Mouse (Mus musculus) ovary, postnatal 36 days (tissue): ENCODE data around the gene Eif2b5.

Source experiments
- DNase-seq: peaks from one replicate; pipeline ENCODE4 v3.0.0; 2022; ENCODE audit warnings: low spot score, mixed read lengths

The Eif2b5 gene

GRCm38 (mm10) chr16:20537071-20537471, 38.5 kb downstream of the Eif2b5 start:
- no peak for DNase-seq

- DNase-seq = no peak
Observed at GRCm38 (mm10) chr16:20537601-20538320, 39.1 kb downstream of the Eif2b5 start.

GRCm38 (mm10) chr16:20539649-20540048, 41.0 kb downstream of the Eif2b5 start:
- no peak for DNase-seq

- no peak for DNase-seq
Observed at GRCm38 (mm10) chr16:20540438-20540837, 41.8 kb downstream of the Eif2b5 start.

GRCm38 (mm10) chr16:20545696-20546095, 47.1 kb downstream of the Eif2b5 start:
- no peak for DNase-seq

GRCm38 (mm10) chr16:20547423-20547822, 48.8 kb downstream of the Eif2b5 start:
- no peak for DNase-seq

GRCm38 (mm10) chr16:20548096-20548948, 49.7 kb downstream of the Eif2b5 start, which contains the start of gene Abcf3:
TSS of gene Abcf3 (plus strand) at chr16:20548577.
- DNase-seq = peak; percentile 96

- DNase-seq = no peak
Observed at GRCm38 (mm10) chr16:20549161-20549560, 50.5 kb downstream of the Eif2b5 start.

GRCm38 (mm10) chr16:20551691-20552090, 53.1 kb downstream of the Eif2b5 start:
- DNase-seq = no peak

GRCm38 (mm10) chr16:20552594-20552993, 54.0 kb downstream of the Eif2b5 start:
- no peak for DNase-seq

- no peak for DNase-seq
Observed at GRCm38 (mm10) chr16:20555000-20555399, 56.4 kb downstream of the Eif2b5 start.

- DNase-seq = no peak
Observed at GRCm38 (mm10) chr16:20557381-20557780, 58.8 kb downstream of the Eif2b5 start.
